Mouse (Mus musculus): ENCODE measurements around the gene Adgrg7. TPM values are rescaled to one million over a fixed set of nuclear protein-coding genes. Genes with fewer than 3 reads are reported as not detected.

The Adgrg7 gene
- total RNA-seq, 1 experiment: not detected

DNA sequence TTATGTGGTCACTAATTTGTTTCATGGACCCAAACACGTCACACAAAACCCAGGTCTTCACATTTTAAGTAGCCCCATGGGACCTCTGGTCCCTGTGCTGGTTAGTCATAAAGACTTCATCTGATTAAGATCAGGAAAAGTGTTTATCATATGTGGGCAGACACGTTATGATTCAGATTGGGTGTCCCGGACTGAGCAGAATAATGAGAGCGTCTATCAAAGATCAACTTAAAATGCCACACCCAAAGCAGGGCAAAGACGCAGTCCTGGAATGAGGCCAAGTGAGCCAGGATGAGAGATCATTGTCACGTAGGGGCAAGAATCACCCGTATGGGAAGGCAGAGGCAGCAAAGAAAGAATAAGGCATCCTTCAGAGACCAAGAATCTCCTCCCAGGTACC, 3.2 kb upstream of the Adgrg7 start:
- no peak overlapping the region for H3K27ac ChIP-seq (ENCODE audit: insufficient read depth, low read depth, low read length, poor library complexity, severe bottlenecking)
- DNase-seq (ENCODE audit: low read depth, low spot score): no peak
- H3K4me1 ChIP-seq (ENCODE audit: control insufficient read depth in 2 of 2, insufficient read depth in 2 of 2, low read length in 2 of 2, poor library complexity in 1 of 2): 0 out of 4 replicates have a peak, but pooled peaks cover 0 to 4% of the 10 kb centered on the region in 2 experiments
- no peaks in the 10 kb centered on the region for H3K9me3 ChIP-seq (ENCODE audit: control insufficient read depth, insufficient read depth, low read depth, low read length)
- H3K4me3 ChIP-seq (ENCODE audit: insufficient read depth in 1 of 2, low read depth in 1 of 2, low read length in 2 of 2, poor library complexity in 1 of 2, severe bottlenecking in 1 of 2): no peak overlapping the region
- in situ Hi-C loops (cut with MboI; ENCODE audit: low sequenced_read_pairs in 2 of 2, unreplicated experiment in 2 of 2): no loop called here
- no peaks in the 10 kb centered on the region for H3K36me3 ChIP-seq (ENCODE audit: control insufficient read depth, insufficient read depth, low read length, poor library complexity, severe bottlenecking)
- H3K9ac ChIP-seq (ENCODE audit: insufficient read depth, low read depth, low read length, poor library complexity, severe bottlenecking): no peak overlapping the region
- TF ChIP-seq MAFK (IDR thresholded peaks at IDR 0.05; ENCODE audit: insufficient read depth, low read depth, low read length): no peak
- no peak for TF ChIP-seq HCFC1 (IDR thresholded peaks at IDR 0.05; ENCODE audit: borderline replicate concordance, insufficient read depth, low read length)
- TF ChIP-seq ZNF384 (IDR thresholded peaks at IDR 0.05; ENCODE audit: low read depth, low read length): no peak

DNA sequence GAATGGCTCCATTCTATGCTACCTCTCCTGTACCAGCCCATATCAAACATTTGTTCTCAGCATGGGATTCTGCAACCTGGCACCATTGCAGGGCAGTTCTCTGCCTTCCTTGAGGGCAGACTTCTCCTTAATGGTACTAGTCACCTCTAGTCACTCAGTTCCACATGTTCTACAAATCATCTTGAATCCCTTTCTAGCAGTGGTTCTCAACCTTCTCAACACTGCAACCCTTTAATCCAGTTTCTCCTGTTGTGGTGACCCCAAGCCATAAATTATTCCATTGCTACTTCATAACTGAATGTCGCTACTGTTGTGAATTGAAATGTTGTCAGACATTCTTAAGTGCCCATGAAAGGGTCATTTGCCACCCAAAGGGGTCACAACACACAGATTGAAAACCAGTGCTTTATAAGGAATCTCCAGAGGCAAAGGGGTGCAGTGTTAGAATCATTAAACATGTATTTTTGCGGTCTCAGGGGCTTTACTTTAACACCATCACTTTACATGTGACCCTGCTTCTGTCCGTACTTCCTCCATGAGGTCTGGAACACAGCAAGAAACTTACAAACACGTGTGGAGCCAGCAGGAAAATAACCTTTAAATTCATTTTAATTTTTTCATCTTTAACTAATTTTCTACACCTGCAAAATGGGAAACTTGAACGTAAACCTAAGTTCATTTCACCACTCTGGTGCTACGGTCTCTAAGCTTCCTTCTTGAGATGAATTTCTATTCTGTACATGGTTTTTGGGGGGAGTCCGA, 1.1 kb downstream of the Adgrg7 start:
- no peak overlapping the region for H3K4me3 ChIP-seq (ENCODE audit: insufficient read depth in 1 of 2, low read depth in 1 of 2, low read length in 2 of 2, poor library complexity in 1 of 2, severe bottlenecking in 1 of 2)
- no peak for DNase-seq (ENCODE audit: low read depth, low spot score)
- TF ChIP-seq ZNF384 (IDR thresholded peaks at IDR 0.05; ENCODE audit: low read depth, low read length): no peak
- TF ChIP-seq HCFC1 (IDR thresholded peaks at IDR 0.05; ENCODE audit: borderline replicate concordance, insufficient read depth, low read length): no peak
- no peak for TF ChIP-seq ZC3H11A (IDR thresholded peaks at IDR 0.05; ENCODE audit: borderline replicate concordance, low read depth, low read length)
- TF ChIP-seq MAFK (IDR thresholded peaks at IDR 0.05; ENCODE audit: insufficient read depth, low read depth, low read length): no peak
- TF ChIP-seq CHD2 (IDR thresholded peaks at IDR 0.05; ENCODE audit: low read depth, low read length): no peak
- no peaks in the 10 kb centered on the region for H3K36me3 ChIP-seq (ENCODE audit: control insufficient read depth, insufficient read depth, low read length, poor library complexity, severe bottlenecking)
- no peaks in the 10 kb centered on the region for H3K9me3 ChIP-seq (ENCODE audit: control insufficient read depth, insufficient read depth, low read depth, low read length)
- no peak overlapping the region for H3K27ac ChIP-seq (ENCODE audit: insufficient read depth, low read depth, low read length, poor library complexity, severe bottlenecking)
- 0 out of 4 replicates have a peak, but pooled peaks cover 0 to 3% of the 10 kb centered on the region in 2 experiments for H3K4me1 ChIP-seq (ENCODE audit: control insufficient read depth in 2 of 2, insufficient read depth in 2 of 2, low read length in 2 of 2, poor library complexity in 1 of 2)
- in situ Hi-C loops (cut with MboI; ENCODE audit: low sequenced_read_pairs in 2 of 2, unreplicated experiment in 2 of 2): no loop called here
- no peak overlapping the region for H3K9ac ChIP-seq (ENCODE audit: insufficient read depth, low read depth, low read length, poor library complexity, severe bottlenecking)

DNA sequence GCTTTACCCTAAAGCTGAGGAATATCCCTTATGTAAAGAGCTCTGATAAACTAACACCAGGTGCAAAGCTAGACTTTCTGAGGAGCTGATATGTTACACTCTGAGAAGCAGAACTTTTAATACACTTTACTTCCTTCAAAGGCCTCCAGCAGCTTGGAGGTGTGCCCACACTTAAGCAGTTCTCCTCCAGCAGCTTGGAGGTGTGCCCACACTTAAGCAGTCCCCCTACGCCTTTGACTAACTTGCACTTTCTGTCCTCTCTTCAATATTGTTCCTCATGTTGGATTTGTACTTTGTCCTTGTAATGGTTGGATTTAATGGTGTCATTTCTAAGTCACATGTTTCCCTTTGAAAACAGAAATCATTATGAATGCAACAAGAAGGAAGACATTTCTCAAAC, 1.9 kb downstream of the Adgrg7 start:
- Histone ChIP-seq H3K36me3 (ENCODE audit: control insufficient read depth, insufficient read depth, low read length, poor library complexity, severe bottlenecking) (no peaks in the 10 kb centered on the region), H3K9me3 (ENCODE audit: control insufficient read depth, insufficient read depth, low read depth, low read length) (no peaks in the 10 kb centered on the region), H3K27ac (ENCODE audit: insufficient read depth, low read depth, low read length, poor library complexity, severe bottlenecking) (no peak overlapping the region), H3K9ac (ENCODE audit: insufficient read depth, low read depth, low read length, poor library complexity, severe bottlenecking) (no peak overlapping the region), H3K4me1 (ENCODE audit: control insufficient read depth in 2 of 2, insufficient read depth in 2 of 2, low read length in 2 of 2, poor library complexity in 1 of 2) (no peaks in the 10 kb centered on the region), H3K4me3 (ENCODE audit: insufficient read depth in 1 of 2, low read depth in 1 of 2, low read length in 2 of 2, poor library complexity in 1 of 2, severe bottlenecking in 1 of 2) (no peak overlapping the region)
- DNase-seq (ENCODE audit: low read depth, low spot score): no peak
- TF ChIP-seq MAFK (IDR thresholded peaks at IDR 0.05; ENCODE audit: insufficient read depth, low read depth, low read length) (no peak), ZC3H11A (IDR thresholded peaks at IDR 0.05; ENCODE audit: borderline replicate concordance, low read depth, low read length) (no peak), HCFC1 (IDR thresholded peaks at IDR 0.05; ENCODE audit: borderline replicate concordance, insufficient read depth, low read length) (no peak), ZNF384 (IDR thresholded peaks at IDR 0.05; ENCODE audit: low read depth, low read length) (no peak), CHD2 (IDR thresholded peaks at IDR 0.05; ENCODE audit: low read depth, low read length) (no peak)
- in situ Hi-C loops (cut with MboI; ENCODE audit: low sequenced_read_pairs in 2 of 2, unreplicated experiment in 2 of 2): no loop called here

DNA sequence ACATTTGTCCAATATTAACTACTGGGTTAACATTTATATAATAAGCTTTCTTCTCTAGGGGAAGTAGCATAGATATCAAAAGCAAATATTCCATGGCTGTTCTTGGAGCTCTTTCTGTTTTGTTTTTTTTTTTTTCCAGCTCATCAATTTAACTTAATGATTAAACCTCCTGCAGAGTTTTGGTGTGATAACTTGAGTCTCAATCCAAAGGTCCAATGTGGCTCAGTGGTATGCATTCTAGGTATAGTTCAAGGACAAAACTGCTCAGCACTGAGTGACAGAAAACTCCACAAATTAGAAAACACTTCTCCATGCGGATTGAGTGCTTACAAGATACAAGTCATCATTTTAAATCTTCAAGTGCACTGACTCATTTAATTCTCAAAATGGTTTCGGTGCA, 9.7 kb downstream of the Adgrg7 start:
- no peak overlapping the region for H3K27ac ChIP-seq (ENCODE audit: insufficient read depth, low read depth, low read length, poor library complexity, severe bottlenecking)
- H3K9me3 ChIP-seq (ENCODE audit: control insufficient read depth, insufficient read depth, low read depth, low read length): no peaks in the 10 kb centered on the region
- no peak overlapping the region for H3K9ac ChIP-seq (ENCODE audit: insufficient read depth, low read depth, low read length, poor library complexity, severe bottlenecking)
- no peaks in the 10 kb centered on the region for H3K36me3 ChIP-seq (ENCODE audit: control insufficient read depth, insufficient read depth, low read length, poor library complexity, severe bottlenecking)
- no peaks in the 10 kb centered on the region for H3K4me1 ChIP-seq (ENCODE audit: control insufficient read depth in 2 of 2, insufficient read depth in 2 of 2, low read length in 2 of 2, poor library complexity in 1 of 2)
- no peak for DNase-seq (ENCODE audit: low read depth, low spot score)
- TF ChIP-seq ZC3H11A (IDR thresholded peaks at IDR 0.05; ENCODE audit: borderline replicate concordance, low read depth, low read length): no peak
- no peak for TF ChIP-seq MAFK (IDR thresholded peaks at IDR 0.05; ENCODE audit: insufficient read depth, low read depth, low read length)
- no peak for TF ChIP-seq ZNF384 (IDR thresholded peaks at IDR 0.05; ENCODE audit: low read depth, low read length)
- no peak for TF ChIP-seq HCFC1 (IDR thresholded peaks at IDR 0.05; ENCODE audit: borderline replicate concordance, insufficient read depth, low read length)
- TF ChIP-seq CHD2 (IDR thresholded peaks at IDR 0.05; ENCODE audit: low read depth, low read length): no peak
- no peak overlapping the region for H3K4me3 ChIP-seq (ENCODE audit: insufficient read depth in 1 of 2, low read depth in 1 of 2, low read length in 2 of 2, poor library complexity in 1 of 2, severe bottlenecking in 1 of 2)
- in situ Hi-C loops (cut with MboI; ENCODE audit: low sequenced_read_pairs in 2 of 2, unreplicated experiment in 2 of 2): no loop called here

All from ES-E14 (cell line).